Mouse (Mus musculus): ENCODE measurements at regions not wholly inside any gene's neighbourhood (a gene's known extent, or its start where the extent isn't known, plus 50 kb on each side); places are given as distances from the start of the nearest gene placed in this dataset.
A peak's percentile ranks its signal among the peaks of the same experiment; 100 is the strongest.

- no peak for DNase-seq (ENCODE audit: low read depth, low spot score)
Measured at GRCm38 (mm10) chr15:6154706-6155105, 144.9 kb upstream of the Dab2 start.

DNA sequence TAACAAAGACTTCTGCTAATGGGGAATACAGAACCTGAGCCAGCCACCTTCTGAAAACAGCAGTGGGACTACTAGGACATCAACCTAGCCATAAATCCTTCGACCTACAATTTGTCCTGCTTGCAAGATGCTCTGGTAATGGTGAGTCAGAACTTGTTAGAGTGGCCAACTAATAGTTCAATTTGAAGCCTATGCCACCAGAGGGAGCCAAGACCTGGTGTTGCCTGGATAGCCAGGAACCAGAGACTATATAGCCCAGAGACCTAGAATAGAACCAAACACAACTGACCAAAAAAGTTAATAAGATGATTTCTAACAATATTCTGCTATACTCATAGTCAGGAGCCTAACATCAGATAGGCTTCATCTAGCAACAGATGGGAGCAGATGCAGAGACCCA is 119.3 kb upstream of the Dab2 start:
- no peak for DNase-seq (ENCODE audit: low read depth, low spot score)

DNA sequence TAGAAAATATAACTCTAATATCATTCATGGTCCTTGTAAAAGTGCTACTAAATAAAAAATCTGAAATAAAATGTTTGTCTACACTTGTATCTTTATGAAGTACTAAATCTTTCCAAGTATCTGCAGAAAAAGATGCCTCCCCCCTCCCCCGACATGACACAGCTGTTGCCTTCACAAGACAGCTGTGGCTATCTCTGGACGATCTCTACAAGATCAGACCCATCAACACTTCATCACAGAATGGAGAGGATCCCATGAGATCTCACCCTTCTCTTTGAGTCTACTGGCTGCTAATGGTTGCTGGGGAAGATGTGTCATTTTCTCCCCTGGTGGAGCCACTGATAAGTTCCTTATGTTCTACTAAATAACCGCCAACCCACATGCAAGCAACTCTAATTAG is 116.0 kb upstream of the Dab2 start:
- no peak for DNase-seq (ENCODE audit: low read depth, low spot score)

DNA sequence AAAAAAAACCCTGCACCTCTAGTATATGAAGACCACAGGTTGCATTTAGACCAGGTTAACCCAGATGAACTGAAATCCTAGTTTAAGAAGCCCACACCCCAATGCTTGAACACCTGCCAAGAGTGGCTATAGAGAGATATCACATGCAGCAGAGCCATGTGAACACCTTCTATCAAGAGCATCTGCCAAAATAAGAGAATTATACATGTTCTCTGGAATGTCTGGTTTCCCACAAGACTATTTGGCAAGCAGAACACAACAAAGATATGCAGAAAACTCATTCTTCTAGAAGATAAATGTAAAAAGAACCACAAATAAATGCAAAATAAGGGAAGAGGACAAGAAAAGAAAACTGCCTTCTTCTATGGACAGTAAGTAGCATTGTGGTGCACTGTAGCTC is 107.7 kb upstream of the Dab2 start:
- no peak for DNase-seq (ENCODE audit: low read depth, low spot score)

DNA sequence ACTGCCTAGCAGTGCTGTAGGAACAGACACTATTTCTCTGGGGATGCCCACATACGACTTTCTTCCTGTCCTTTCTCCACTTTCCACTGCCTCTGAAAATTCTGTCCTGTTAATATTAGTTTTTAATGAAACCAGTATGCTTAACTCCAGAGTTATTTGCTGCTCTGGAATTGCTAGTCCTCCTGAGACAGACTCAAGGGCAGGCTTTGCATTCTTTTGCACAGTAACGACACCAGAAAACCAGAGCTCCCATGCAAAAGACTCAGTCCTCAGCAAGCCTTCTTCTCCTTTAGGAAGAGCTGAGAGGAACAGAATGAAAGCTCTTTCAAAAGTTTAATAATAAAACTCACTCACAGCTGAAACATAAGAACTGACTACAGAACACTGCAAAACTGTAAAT is 92.3 kb upstream of the Dab2 start:
- DNase-seq (ENCODE audit: low read depth, low spot score) = no peak

DNA sequence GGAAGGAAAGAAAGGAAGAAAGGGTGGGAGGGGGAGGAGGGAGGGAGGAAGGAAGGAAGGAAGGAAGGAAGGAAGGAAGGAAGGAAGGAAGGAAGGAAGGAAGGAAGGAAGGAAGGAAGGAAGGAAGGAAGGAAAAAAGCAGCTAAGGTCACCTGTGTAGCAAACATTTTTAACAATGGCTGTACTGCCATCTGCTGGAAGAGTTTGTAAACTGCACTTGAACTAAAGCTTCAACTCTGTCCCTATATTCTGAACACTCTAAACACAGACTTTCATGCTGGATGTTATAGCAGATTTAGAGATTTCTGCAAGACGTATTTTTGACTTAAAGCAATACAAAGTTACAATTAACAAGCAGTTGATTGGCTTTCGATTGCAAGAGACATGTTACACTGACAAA is 90.3 kb upstream of the Dab2 start:
- peak; percentile 22 for DNase-seq (ENCODE audit: low read depth, low spot score)

GRCm38 (mm10) chr15:6218087-6218486 is 81.5 kb upstream of the Dab2 start:
- no peak for DNase-seq (ENCODE audit: low read depth, low spot score)

DNA sequence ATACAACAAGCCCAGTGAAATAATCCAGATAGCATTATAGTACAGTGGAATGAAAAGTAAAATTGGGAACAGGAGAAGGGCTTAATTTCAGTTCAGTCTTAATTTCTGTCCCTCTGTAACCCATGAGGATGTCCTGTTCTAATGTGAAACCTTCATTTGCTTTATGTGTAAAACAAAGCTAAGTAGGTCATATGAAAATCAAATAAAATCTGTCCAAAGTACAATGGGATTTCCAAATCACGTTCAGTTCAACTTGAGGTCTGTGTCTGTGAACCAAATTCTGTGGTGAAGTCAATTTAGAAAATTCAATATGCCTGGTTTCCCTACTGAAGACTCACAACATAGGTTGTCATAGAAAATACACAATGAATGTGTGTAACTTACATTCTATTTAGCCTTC is 74.4 kb upstream of the Dab2 start:
- DNase-seq (ENCODE audit: low read depth, low spot score) = no peak

DNA sequence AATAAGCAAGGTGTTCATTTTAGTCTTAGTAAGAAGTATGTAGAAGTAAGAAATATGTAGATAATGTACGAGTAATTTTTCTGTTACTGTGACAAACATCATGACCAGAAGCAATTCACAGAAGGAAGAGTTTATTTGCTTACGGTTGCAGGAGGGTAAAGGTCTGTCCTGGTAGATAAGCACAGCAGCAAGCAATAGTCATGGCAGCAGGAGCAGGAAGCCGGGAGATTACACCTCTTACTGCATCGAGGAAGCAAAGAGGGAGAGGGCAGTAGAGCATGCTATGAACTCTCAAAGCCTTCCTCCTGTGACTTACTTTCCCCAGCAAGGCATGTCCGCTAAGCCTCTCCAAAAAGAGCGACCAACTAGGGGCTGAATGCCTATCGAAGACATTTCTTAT is 69.0 kb upstream of the Dab2 start:
- no peak for DNase-seq (ENCODE audit: low read depth, low spot score)

GRCm38 (mm10) chr15:6231308-6232103 is 68.1 kb upstream of the Dab2 start:
- no peak for DNase-seq (ENCODE audit: low read depth, low spot score)

DNA sequence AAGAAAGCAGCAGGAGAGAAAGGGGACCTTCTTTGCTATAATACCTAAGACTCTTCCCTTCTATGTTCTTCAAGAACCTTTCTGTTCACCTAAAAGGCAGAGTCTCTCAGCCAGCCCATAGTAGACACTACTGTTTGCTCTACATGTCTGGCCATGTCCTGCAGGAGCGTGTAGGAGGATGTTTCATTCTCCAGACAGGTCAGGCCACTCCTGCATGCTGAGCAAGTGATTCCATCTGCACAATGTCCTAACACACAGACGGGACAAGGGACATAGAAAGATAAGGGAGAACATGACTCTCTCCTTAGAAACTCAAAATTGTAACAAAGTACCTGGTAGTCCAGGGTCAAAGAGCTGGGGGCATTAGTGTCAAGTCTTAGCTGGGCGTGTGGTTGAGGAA is 66.0 kb upstream of the Dab2 start:
- no peak for DNase-seq (ENCODE audit: low read depth, low spot score)

DNA sequence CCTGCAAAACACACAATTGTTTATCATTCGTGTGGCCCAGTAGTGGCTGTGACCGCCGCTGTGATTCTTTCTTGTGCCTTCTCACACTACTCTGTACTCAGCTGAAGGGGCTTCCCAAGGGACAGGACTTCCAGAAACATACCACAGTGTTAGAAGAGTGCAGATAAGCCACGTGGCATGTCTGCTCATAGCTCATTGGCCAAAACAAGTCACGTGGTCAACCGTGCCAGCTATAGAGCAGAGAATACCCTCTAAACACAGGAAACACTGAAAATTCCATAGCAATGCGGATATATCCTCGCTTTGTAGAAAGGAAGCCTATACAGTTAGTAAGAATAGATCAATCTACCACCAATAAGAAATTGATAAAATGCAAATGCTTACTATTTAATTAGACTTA is 63.0 kb upstream of the Dab2 start:
- no peak for DNase-seq (ENCODE audit: low read depth, low spot score)

DNA sequence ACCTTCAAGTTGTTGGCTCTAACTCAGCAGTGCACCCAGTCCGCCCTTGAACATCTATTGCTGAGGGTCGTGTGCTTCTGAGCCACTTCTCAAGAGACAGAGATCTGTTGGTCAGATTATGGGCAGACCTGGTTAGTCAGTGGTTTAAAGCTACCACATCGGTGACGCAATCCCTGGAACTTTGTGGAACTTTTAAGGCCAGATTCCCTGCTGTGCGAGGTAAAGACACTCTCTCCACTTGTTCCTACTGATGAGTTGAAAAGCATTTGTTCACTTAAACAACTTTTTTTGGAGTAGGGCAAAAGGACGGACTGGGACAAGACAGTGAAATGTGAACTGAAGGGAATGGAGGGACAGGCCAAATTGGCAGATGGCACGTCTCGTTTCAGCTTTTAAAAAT is 61.9 kb upstream of the Dab2 start:
- DNase-seq (ENCODE audit: low read depth, low spot score) = no peak

GRCm38 (mm10) chr15:6238133-6238532 is 61.5 kb upstream of the Dab2 start:
- DNase-seq (ENCODE audit: low read depth, low spot score) = peak; percentile 70

DNA sequence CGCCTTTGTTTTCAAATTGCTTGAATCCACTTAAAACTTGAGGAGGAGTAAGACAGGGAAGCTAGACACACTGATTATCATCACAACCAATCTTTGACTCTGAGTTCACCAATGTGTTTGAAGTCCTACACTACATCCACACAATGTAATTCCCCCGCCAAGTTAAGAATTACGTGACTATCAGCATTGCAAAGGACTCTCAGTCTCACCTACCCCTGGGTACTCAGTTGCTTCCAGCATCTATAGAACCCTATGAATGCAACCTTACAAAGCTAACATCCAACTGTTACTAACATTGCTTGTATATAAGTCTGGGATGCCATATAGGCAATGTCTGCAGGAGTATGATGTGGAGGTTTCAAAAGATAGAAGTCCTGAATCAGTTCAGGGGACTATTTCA is 60.8 kb upstream of the Dab2 start:
- DNase-seq (ENCODE audit: low read depth, low spot score) = no peak

DNA sequence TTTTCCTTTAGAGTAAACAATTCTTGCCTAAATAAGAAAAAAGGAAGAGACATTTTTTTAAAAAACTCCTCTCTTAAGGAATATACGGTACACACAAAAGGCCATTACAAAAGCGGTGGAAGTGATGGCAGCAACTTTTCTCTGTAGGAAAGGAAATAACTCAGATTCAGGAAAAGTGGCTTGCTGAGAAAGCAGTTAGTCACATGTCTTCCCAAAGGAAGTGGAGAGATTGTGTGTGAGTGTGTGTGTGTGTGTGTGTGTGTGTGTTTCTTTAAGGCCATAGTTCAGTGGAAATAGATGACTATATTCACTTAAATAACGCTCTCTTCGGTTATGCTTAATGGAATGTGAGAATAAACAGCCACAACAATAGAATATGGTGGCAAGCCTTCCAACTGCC is 57.5 kb upstream of the Dab2 start:
- DNase-seq (ENCODE audit: low read depth, low spot score) = no peak

DNA sequence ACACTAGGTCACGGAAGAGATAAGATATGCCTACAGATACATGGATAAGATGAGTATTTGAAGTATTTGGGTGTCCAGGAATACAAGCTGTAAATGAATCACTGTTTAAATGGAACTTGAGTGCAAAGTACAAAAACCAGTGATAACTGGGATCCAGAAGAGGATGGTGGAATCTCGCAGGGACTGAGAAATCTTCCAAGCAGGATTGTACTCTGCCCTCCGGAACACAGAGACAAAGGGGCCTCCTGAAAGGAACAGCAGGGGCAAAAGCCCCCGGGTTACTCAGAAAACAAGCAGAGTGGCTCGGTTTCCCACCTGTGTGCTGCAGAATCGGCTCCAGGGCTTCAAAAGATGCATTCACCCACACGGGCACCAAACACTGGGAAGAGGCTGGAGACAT is 55.2 kb upstream of the Dab2 start:
- DNase-seq (ENCODE audit: low read depth, low spot score) = no peak

- DNase-seq (ENCODE audit: low read depth, low spot score) = no peak
Measured at GRCm38 (mm10) chr15:6245950-6246894, 53.4 kb upstream of the Dab2 start.

DNA sequence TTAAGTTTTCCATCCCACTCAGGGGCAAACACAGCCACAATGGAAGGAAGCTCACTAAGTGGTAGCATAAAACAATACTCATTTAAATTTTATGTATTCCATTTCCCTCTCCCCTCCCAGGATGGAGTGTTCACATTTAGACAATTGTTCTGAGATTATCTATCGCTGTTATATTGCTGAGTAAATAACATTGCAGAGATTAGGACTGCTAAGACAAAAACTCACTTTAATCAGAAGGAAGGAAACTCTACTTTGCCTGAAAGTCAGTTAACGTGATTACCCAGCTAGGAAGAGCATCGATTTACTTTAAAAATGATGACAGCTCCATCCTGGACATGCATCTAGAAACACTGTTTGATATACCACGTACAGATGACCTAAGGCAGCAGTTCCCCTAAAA is 51.1 kb upstream of the Dab2 start:
- no peak for DNase-seq (ENCODE audit: low read depth, low spot score)

Data from embryo, embryonic 11.5 days (tissue).